Mouse (Mus musculus): ENCODE data around the gene Axl.
A peak's percentile ranks its signal among the peaks of the same experiment; 100 is the strongest.
"Not testable (repeated sequence)": the region's sequence is repeated elsewhere in the genome, so short reads cannot be mapped to it uniquely, and the experiment has no call there.

The Axl gene

DNA sequence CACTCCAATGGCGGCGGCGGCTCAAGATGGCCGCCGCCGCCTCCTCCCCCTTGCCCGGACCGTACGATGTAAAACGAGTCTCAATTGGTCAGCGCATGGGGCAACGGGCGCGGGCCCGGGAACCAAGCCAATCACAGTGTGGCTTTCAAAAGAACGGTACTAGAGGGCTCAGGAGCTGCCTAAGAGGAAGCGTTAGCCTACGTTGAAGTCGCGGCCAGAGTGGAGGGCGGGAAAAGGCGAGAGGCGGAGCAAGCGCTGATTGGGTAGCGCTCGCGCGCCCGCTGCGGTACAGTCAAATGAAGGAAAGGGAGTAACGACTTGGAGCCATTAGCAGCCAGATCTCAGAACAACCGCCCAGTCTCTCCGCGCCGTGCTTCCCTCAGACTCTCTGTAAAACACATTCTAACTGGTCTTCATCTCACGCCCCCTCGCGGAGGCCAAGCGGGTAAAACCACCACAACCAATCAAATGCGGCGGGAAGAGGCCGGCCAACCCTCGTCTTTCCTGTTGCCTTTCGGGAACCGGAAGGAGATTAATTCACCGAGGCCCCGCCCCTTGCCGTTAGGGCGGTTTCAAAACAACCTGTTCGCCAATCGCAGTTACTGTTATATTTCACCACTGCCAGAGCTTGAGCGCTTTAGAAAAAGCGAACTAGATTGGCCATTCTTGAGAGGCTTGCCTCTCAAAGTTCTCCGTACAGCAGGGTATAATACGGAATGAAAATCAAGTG, 33.6 kb downstream of the Axl start, which contains the start of gene Hnrnpul1:
Gene Hnrnpul1, minus strand, starts transcription at position 20 of the 730 bp plus-strand sequence.
- peak; percentile 95 to 98 for DNase-seq (ENCODE audit: low spot score in 2 of 2)

DNA sequence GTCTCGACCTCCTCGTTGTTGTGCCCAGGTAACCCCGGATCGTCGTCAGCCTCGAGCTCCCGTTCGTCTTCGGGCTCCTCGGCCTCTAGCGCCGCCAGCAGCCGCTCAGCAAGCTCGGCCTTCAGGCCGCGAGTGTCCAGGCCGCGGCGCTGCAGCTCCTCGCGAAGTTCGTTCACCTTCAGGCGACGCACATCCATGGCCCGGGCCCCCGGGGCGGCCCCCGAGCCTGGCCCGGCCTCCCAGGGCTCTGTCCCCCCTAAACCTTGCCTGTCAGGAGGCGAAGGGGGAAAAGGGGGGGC, 34.1 kb downstream of the Axl start:
- no peak for DNase-seq (ENCODE audit: low spot score in 2 of 2)

DNA sequence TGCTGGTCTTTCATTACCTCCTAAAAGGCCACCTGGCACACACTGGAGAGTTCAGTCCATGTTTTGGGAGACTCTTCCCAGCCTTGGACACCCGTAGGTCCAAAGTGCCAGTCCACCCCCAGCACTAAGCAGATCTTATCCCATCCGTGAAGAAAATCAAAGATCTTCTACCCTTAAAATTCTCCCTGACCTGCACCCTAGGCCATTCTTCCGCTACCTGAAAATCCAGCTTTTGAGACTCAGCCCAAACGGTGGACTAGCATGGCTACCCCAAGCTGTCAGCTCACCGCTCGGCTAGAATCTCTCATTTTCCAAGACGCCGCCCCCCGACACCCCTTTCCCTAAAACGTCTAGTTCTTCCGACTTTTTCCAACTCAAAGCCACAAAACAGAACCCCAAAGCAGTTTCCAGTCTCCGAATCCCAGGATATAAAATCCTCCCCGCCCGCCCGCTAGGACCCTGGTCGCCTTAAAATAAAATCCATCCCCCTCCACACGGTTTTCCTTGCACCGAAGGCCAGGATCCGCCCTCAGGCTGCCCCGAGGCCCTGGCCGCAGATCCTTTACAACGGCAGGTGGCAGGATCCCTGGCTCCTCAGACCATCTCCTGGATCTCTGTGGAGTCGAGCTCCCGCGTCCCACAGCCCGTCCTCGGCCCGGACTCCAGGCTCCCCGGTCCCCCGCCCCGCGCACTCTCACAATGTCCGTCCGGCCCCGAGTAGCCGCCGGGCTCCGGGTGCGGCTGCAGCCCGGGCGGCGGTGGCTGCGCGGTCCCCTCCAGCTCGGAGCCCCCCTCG, 34.7 kb downstream of the Axl start:
- peak in 1 of 2 experiments; percentile 8 for DNase-seq (ENCODE audit: low spot score in 2 of 2)

DNA sequence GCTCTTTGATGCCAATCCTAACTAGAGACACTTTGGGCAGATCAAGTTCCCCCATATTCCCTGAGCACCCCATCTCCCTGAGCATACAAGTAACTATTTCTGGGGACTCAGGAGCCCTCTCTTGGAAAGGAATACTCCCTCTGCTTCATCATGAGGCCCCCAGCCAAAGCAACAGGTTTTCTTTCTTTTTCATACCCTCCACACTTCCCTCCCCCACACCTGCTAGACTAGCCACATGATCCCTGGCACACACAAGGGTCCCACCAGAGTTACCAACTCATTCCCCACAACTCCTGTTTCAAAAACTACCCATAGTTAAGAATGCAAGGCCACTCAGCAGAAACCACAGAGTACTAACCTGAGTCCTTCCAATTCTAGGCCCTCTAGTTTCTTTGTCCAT, 35.4 kb downstream of the Axl start:
- DNase-seq (ENCODE audit: low spot score in 2 of 2) = no peak

DNA sequence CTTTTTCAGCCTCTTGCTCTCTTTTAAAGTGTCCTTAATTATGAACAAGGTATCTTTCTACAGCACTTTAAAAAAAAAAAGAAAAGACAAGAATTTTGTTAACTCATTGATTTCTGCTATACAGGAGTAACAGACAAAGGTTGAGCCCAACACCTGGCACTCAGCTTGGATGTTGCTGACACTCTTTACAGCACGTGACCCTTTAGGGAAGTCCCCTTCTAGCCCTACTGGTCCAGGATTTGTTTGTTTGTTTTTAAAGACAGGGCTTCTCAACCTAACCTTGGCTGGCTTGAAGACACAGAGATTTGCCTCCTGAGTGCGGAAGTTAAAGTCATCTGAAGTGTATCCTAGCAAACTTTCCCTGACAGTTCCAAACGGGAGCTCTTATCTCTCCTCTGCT, 41.7 kb downstream of the Axl start:
- no peak for DNase-seq (ENCODE audit: low spot score in 2 of 2)

DNA sequence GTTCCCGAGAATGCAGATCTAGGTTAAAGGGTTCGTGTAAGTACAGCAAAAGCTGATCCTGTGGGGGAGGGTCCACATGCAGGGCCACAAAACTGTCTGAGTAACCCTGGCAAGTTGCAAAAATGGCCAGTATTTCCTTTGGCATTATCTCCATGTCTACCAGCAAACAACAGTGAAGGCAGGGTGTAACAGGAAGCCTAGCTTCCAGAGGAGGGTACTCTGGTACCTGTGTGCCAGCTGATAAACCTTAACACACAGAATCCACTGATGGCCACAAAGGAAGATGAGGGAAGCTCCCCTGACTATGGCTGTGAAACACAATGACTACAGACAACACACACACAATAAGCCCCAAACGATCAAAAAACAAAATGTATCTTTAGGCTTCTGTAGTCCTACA, 50.2 kb downstream of the Axl start:
- no peak for DNase-seq (ENCODE audit: low spot score in 2 of 2)

DNA sequence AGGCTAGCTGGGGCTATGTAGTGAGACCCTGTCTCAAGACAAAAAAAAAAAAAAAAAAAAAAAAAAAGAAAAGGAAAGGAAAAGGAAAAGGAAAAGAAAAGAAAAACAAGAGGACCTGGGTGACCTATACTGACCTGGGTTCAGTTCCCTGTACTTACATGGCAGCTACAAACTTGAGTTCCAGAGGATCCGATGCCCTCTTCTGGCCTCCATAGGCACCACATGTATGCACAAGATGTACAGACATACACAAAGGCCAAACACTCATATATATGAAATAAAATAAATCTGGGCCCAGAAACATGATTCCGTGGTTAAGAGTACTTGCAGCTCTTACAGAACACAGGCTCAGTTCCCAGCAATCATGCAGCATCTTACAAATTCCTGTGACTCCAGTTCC, 51.6 kb downstream of the Axl start:
- no peak for DNase-seq (ENCODE audit: low spot score in 2 of 2)

DNA sequence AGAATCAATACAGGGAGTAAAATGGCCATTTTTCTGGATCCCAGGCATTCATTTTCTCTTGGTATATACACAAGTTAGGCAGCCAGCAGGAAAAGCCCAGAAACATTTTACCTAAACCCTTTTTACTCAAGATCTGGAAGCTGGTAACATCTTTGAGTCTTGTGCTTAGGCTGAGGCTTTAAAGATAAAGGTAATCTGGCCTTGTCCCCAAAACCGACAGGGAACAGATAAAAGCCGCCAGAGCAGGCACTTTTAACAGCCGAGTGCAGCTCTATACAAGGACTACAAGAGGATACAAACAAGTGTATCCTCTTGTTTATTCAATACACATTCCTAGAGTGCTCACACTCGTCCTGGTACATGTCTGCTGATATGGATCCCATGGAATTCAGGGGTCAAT, 53.5 kb downstream of the Axl start:
- DNase-seq (ENCODE audit: low spot score in 2 of 2) = no peak

DNA sequence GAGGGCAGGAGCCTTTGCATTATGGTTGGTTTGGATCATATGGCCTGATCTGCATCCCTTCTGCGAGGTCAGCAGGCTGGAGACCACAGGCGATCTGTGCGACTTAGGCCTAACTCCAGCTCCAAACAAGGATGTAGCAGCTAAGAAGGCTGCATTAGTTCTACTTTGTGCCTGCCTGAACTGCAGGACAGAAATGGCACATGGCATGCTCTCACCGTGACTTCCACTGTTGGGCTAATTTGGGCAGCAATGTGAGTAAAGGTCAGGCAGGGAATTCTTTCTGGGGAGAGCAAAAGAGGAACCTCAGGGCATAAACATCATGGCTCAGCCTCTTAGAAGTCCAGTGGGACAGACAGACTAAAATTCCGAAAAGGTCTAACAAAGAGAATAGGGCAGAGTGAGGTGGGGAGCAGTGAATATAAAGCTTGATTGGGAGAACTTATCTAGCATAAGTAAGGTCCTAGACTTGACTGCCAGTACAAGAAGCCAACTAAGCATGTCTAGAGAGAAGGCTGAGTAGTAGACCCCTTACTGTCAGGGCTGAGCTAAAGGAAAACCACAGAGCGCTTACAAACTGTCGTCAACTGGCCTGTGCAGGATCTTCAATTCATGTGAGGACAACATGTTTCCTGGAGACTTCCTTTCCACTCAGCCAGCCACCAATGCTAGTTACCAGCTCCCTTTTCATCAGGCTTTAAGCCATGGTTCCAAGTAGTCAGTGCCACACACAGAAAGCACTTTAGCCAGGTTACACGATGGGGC, 57.0 kb downstream of the Axl start:
- no peak for DNase-seq (ENCODE audit: low spot score in 2 of 2)

DNA sequence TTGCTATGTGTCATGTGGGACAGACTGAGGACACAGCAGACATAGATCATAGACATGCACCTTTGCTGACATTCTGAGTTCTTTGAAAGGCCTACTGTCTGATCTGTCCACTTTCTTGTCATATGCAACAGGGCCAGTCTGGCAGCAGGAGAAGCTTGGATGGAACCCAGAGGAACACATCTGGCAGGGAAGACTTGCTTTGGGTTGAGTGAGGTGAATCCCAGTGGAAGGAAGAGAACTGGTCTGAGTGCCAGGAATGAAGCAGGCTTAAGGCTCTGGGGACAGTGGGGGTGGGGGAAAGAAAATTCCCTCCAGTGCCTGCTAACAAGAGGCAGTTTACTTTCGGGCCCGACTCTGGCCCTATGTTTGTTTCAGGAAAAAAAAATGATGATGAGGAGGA, 58.6 kb downstream of the Axl start:
- DNase-seq (ENCODE audit: low spot score in 2 of 2) = no peak

DNA sequence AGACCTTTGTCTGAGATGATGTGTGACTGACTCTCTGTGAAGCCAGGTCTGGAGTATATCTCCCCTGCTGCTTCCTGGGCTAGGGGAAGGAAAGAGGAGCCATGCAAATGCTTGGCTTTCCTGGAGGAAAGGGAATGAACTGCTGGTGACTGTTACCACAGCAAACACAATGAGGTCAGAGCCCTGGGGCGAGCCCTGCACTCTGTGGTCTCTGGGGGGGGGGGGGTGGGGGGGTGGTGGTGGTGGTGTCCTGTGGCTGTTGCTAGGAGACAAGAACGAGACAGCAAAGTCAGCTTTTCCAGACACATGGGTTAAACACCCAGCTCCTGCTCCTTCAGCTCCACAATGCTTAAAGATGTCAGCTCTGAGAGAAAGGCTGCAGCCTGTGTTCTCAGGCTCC, 59.1 kb downstream of the Axl start:
- no peak for DNase-seq (ENCODE audit: low spot score in 2 of 2)

DNA sequence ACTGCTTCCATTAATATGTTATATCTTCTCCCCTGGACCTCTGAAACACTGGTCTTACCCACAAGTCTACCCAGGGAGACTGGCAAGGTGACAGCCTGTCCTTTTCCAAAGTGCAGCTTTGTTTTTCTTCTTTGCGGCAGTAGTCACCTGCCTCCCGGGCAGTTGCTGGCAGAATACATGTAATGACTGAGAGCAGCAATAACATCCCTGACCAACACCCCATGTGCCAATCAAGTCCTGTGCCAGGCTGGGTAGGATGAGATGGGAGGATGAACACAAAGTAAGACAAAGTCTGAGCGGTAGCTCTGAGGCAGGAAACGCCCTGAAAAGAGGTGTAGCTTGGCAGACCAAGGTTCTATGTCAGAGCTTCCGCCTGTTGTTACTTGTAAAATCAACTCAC, 60.7 kb downstream of the Axl start:
- no peak for DNase-seq (ENCODE audit: low spot score in 2 of 2)

DNA sequence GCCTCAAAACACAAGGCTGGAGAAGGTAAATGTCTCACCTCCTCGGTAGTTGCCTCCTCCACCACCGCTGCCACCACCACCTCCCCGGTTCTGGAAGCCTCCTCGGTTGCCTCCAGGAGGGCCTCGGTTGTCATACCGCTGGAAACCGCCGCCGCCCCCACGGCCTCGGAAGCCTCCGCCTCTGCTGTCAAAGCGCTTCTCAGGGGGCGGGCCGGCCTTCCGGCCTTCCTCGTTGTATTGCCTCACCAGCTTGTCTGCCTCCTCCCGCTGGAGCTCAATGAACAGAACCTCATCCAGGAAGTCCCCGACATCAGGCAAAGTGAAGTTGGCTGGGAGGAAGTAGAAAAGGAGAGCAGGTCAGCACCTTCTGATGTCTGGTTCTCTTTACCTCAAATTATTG, 62.6 kb downstream of the Axl start:
- DNase-seq (ENCODE audit: low spot score in 2 of 2) = no peak

DNA sequence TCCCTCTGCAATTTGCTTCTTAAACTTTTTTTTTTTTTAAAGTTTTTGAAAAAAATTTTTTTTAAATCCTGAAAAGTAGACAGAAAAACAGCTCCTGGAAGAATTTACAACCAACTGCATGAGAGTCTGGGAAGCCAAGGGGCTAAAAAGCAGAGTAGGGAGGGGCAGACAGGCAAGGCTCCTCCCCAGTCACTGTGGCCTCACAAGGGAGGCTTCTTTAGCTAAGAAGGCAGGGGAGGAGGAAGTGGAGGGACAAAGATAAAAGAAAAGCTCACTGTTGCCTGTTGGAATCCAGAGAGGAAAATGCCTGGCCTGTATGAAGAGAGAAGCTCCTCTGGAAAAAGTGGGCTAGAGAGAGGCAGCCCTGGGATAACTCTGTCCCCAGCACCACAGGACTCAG, 66.7 kb downstream of the Axl start:
- not testable (repeated sequence) for DNase-seq (ENCODE audit: low spot score in 2 of 2)

DNA sequence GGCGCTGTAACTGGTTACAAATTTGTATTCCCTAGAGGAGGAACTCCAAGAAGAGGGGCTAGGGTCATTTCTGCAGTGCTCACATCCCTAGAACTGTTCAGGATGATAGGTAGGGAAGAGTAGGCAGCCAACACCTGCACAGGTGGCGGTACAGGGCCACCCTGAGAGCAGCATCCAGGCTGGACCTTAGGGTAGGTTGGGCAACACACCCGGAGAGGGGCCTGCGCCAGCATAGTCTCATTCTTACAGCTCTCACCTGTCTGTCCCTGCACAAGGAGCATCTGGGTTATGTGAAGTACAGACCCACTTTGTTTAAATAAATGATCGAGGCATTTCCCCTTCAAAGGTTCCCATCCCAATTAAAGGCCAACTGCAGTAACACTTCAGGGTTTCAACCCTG, 67.7 kb downstream of the Axl start:
- DNase-seq (ENCODE audit: low spot score in 2 of 2) = no peak

DNA sequence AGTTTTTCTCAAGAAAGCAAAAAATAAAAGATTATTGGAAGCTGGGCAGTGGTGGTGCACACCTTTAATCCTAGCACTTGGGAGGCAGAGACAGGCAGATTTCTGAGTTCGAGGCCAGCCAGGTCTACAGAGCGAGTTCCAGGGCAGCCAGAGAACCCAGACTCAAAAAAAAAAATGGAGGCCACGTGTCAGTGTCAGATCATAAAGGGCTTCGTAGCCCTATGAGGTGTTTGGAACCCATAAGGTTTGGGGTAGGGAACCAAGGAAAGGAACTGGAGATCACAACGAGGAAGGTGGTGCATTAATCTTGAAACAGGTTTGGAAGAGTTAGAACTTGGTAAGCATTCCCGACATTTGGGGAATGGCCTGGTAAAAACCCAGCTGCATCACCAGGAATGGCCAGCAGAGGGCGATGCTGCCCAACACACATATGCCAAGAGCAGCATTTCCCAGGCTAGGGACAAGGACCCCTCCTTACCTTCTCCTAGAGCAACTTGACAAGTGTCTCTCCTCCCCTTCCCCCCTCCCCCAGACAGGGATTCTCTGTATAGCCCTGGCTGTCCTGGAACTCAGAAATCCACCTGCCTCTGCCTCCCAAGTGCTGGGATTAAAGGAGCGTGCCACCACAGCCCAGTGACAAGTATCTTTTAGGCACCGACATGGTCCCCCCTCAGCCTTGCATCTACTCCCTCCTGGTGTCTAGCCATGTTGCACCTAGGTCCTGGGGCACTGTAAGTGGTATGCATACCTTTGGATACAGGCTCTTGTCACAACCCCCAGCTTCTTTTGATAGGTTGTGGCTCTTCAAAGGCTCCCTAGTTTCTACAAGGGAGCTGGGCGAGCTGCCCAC, 68.5 kb downstream of the Axl start:
- no peak for DNase-seq (ENCODE audit: low spot score in 2 of 2)

DNA sequence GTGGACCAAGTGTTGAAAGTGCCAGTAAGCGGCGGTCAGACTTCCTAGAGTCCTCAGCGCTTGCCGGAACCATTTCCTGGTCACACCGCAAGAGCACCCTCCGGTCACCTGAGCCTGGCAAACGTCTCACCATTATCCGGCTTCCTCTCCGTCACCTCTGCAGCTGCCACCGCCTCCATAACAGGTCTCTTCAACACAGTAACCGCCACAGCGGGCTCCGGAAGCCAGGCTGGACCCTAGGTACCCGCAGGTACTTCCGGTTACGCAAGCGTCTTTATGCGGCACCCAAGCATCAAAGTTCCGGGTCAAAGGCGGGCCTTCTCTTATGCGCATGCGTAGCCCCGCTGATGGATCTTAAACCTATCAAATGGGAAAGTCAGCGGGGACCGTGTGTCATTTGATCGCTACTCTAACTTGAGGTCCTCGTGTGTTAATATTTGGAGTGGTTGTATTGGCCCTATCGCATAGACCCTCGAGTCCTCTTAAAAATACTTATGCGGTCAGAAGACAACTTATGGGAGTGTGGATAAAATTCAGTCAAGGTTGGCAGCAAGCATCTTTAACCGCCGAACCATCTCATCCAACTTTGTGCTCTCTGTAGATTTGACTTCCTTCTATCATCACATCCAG, 69.6 kb downstream of the Axl start, which contains the start of gene Ccdc97:
Gene Ccdc97, minus strand, starts transcription at position 301 of the 630 bp plus-strand sequence.
- DNase-seq (ENCODE audit: low spot score in 2 of 2) = peak; percentile 87 to 92

DNA sequence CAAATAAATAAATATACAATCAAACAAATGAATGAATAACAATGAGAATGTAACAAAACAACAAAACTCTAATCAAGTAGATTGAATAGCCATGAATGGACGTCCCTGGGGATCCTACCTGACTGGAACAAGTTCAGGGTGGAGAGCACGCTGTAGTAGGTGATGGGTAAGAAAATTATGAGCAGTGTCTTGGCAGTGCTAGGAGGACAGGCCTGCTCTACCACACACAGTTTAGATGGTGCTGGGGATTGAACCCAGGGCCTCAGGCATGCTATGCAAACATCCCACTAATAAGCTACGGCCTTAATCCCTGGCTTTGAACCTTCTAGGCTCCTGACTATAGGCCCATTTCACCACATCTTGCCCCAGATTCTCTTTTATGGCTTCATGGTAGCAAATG, 71.0 kb downstream of the Axl start:
- no peak for DNase-seq (ENCODE audit: low spot score in 2 of 2)

DNA sequence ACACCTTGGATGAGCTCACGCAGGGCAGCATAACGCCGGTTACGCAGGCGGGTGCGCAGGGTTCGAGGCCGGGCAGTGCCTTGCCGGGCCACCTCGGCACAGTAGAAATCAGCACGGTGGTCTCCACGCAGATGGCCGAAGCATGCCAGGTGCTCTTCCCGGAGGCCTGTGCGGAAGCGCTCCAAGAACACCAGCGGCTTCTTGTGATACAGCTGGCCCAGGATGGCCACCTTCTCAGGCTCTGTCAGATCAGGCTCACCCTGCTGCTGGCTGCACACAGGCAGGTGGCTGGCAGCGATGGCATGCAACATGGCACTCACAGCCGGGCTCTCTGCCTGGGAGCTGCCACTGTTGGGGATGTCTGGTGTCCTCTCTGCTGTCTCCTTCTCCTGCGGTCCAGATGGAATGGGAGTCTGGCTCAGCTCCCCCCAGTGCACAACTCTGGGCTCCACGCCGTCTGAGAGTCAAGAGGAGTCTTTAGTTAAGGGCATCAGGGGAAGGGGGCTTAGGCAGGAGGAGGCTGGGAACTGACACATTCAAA, 72.7 kb downstream of the Axl start:
- DNase-seq (ENCODE audit: low spot score in 2 of 2) = no peak

DNA sequence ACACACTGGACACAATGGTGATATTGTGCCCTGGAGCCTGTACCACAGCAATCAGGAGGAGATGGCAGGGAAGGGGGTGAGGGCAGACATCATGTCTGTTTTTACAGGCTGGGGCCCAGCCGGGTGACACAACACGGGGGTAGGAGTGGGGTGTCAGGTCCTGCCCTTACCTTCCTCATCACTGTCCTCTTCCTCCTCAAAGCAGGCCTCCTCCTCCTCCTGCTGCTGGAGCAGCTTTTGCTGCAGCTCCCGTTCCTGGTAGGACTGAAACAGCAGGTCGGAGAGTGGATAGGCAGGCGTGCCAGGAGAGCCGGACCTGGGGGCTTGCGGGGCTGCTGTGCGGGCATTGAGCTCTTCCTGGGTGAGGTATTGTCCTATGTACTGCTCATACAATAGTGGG, 73.9 kb downstream of the Axl start:
- no peak for DNase-seq (ENCODE audit: low spot score in 2 of 2)

DNA sequence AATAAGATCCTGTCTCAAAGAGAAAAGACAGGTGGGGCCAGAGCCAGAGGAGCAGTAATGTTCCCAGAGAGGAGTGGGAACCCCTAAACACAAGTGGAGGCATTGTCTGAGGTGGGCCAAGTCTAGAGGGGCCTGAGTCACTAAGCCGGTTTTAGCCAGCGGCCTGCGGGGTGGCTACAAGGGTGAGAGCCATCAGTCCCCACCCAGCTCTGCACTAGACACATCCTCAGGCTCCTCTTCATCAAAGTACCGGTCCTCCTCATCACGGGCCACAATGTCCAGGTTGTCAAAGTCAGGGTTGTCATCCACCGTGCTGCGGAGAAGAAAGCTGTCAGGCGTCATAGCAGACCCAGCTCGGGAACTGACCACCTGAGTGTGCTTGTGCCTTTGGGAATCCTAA, 75.7 kb downstream of the Axl start:
- no peak for DNase-seq (ENCODE audit: low spot score in 2 of 2)
